Mouse (Mus musculus): ENCODE measurements around the gene F7. TPM values are rescaled to one million over a fixed set of nuclear protein-coding genes. Genes with fewer than 3 reads are reported as not detected.

Gene F7
- polyA plus RNA-seq, 1 experiment from 2014 or later = not detected

- no peak overlapping the region for H3K27ac ChIP-seq (ENCODE audit: low read length)
- no peak overlapping the region for H3K4me2 ChIP-seq (ENCODE audit: low read depth, low read length)
- no peak for ATAC-seq (replicated peaks; ENCODE audit: extremely low read depth, insufficient read depth, low FRiP score)
- peaks cover 6% of the 10 kb centered on the region; the same call in 1 of the 2 replicates for H3K4me1 ChIP-seq (ENCODE audit: control insufficient read depth, insufficient read depth, low read length)
- H3K4me3 ChIP-seq (ENCODE audit: low read length) = no peak overlapping the region
- no peaks in the 10 kb centered on the region for H3K27me3 ChIP-seq (ENCODE audit: control insufficient read depth, insufficient read depth, low read length)
- H3K9ac ChIP-seq (ENCODE audit: low read length) = no peak overlapping the region
- no peaks in the 10 kb centered on the region for H3K36me3 ChIP-seq (ENCODE audit: control insufficient read depth, insufficient read depth)
- WGBS = 81% methylated on average over 13 of the region's 13 CpGs
- peaks cover 5% of the 10 kb centered on the region; the same call in 1 of the 2 replicates for H3K9me3 ChIP-seq (replicated peaks; ENCODE audit: control insufficient read depth, low read length)
These were observed 40.6 kb upstream of the F7 start for GRCm38 (mm10) chr8:12985259-12985658.

DNA sequence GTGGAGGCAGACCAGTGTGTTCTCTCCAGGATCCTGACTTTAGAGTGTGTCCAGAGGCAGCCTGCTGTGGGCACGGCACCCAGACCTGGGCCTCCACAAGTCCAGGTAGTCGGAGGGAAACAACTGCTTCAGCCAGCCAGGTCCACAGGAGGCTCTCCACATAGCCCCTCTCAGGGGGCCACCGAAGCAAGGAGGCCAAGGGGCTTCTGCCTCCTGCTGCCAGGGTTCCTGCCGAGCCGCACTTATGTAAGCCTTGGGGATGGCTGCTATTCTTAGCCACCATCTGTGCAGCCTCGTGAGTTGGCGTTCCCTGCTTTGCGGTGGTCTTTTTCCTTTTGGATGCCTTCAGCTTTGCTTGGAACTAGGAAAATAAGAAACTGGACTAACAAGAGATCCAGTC is 38.3 kb upstream of the F7 start:
- Histone ChIP-seq H3K27me3 (ENCODE audit: control insufficient read depth, insufficient read depth, low read length) (no peaks in the 10 kb centered on the region), H3K4me1 (ENCODE audit: control insufficient read depth, insufficient read depth, low read length) (peaks cover 9% of the 10 kb centered on the region), H3K9me3 (replicated peaks; ENCODE audit: control insufficient read depth, low read length) (no peaks in the 10 kb centered on the region), H3K4me2 (ENCODE audit: low read depth, low read length) (peak overlapping the region; percentile 3; the same call in 1 of the 2 replicates), H3K27ac (ENCODE audit: low read length) (no peak overlapping the region), H3K36me3 (ENCODE audit: control insufficient read depth, insufficient read depth) (no peaks in the 10 kb centered on the region), H3K9ac (ENCODE audit: low read length) (no peak overlapping the region), H3K4me3 (ENCODE audit: low read length) (no peak overlapping the region)
- no peak for ATAC-seq (replicated peaks; ENCODE audit: extremely low read depth, insufficient read depth, low FRiP score)
- WGBS = 50% methylated on average over 8 of the region's 8 CpGs

DNA sequence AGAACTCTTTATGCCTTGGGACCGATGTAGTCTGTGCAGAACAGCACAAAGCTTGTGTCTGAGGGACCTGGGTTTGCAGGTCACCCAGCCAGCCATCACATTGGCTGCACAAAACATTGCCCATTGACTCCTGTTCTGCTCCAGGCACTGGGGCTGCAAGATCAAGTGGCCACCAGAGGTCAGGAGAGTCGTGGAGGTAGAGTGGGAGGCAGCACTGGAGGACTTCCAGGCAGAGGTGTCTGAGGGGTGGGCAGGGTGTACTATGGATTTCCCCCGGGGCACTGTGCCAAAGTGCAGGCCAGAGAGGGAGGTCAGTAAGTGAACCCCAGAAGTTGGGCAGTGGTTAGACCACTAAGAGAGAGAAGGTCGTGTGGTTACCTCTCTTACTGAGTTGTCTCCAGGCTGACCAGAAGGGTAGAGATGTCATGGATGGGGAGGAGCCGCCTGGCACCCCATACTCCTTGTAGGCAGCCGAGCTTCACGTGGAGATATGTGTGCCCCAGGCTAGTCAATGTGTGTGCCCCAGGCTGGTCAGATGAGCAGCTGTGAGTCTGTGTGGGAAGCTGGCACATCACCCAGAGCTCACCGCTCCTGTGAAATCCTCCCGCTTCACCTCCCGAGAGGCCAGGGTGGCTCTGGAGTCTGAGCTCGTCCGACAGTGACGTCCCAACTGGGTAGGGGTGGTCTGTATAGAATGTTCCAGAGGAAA is 37.0 kb upstream of the F7 start:
- Histone ChIP-seq H3K9ac (ENCODE audit: low read length) (no peak overlapping the region), H3K27me3 (ENCODE audit: control insufficient read depth, insufficient read depth, low read length) (no peaks in the 10 kb centered on the region), H3K27ac (ENCODE audit: low read length) (no peak overlapping the region), H3K4me1 (ENCODE audit: control insufficient read depth, insufficient read depth, low read length) (peaks cover 10% of the 10 kb centered on the region), H3K36me3 (ENCODE audit: control insufficient read depth, insufficient read depth) (no peaks in the 10 kb centered on the region), H3K4me3 (ENCODE audit: low read length) (no peak overlapping the region), H3K4me2 (ENCODE audit: low read depth, low read length) (no peak overlapping the region), H3K9me3 (replicated peaks; ENCODE audit: control insufficient read depth, low read length) (no peaks in the 10 kb centered on the region)
- ATAC-seq (replicated peaks; ENCODE audit: extremely low read depth, insufficient read depth, low FRiP score) = no peak
- WGBS = 72% methylated on average over 13 of the region's 13 CpGs

GRCm38 (mm10) chr8:12991411-12991810 is 34.4 kb upstream of the F7 start:
- ATAC-seq (replicated peaks; ENCODE audit: extremely low read depth, insufficient read depth, low FRiP score) = no peak
- Histone ChIP-seq H3K27ac (ENCODE audit: low read length) (no peak overlapping the region), H3K36me3 (ENCODE audit: control insufficient read depth, insufficient read depth) (no peaks in the 10 kb centered on the region), H3K9me3 (replicated peaks; ENCODE audit: control insufficient read depth, low read length) (no peaks in the 10 kb centered on the region), H3K9ac (ENCODE audit: low read length) (no peak overlapping the region), H3K4me3 (ENCODE audit: low read length) (no peak overlapping the region), H3K27me3 (ENCODE audit: control insufficient read depth, insufficient read depth, low read length) (no peaks in the 10 kb centered on the region), H3K4me1 (ENCODE audit: control insufficient read depth, insufficient read depth, low read length) (peaks cover 12% of the 10 kb centered on the region), H3K4me2 (ENCODE audit: low read depth, low read length) (no peak overlapping the region)
- 77% methylated on average over 10 of the region's 10 CpGs for WGBS

GRCm38 (mm10) chr8:12994468-12994867 is 31.4 kb upstream of the F7 start:
- Histone ChIP-seq H3K27me3 (ENCODE audit: control insufficient read depth, insufficient read depth, low read length) (no peaks in the 10 kb centered on the region), H3K36me3 (ENCODE audit: control insufficient read depth, insufficient read depth) (no peaks in the 10 kb centered on the region), H3K4me1 (ENCODE audit: control insufficient read depth, insufficient read depth, low read length) (peaks cover 19% of the 10 kb centered on the region), H3K4me3 (ENCODE audit: low read length) (no peak overlapping the region), H3K9me3 (replicated peaks; ENCODE audit: control insufficient read depth, low read length) (no peaks in the 10 kb centered on the region), H3K4me2 (ENCODE audit: low read depth, low read length) (no peak overlapping the region), H3K9ac (ENCODE audit: low read length) (no peak overlapping the region), H3K27ac (ENCODE audit: low read length) (no peak overlapping the region)
- WGBS = 78% methylated on average over 5 of the region's 5 CpGs
- ATAC-seq (replicated peaks; ENCODE audit: extremely low read depth, insufficient read depth, low FRiP score) = no peak

DNA sequence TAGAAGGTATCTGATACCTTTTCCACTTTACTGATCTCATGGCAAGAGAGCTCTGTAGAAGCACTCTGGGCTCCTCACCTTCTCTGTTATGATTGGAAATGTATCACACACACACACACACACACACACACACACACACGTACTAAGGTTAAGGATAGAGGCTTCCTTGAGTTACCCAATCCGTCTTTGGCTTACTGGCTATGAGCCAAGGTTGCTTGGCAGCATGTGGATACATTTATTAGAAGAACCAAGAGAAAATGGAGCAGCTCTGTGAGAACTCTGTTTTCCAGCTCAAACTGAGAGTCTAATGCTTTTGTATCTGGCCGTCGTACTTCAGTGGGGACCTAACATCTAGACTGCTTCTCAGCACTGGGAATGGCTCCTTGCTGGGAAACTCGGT is 30.4 kb upstream of the F7 start:
- no peak overlapping the region for H3K4me3 ChIP-seq (ENCODE audit: low read length)
- no peaks in the 10 kb centered on the region for H3K9me3 ChIP-seq (replicated peaks; ENCODE audit: control insufficient read depth, low read length)
- ATAC-seq (replicated peaks; ENCODE audit: extremely low read depth, insufficient read depth, low FRiP score) = no peak
- H3K4me1 ChIP-seq (ENCODE audit: control insufficient read depth, insufficient read depth, low read length) = peaks cover 19% of the 10 kb centered on the region
- H3K27ac ChIP-seq (ENCODE audit: low read length) = no peak overlapping the region
- no peak overlapping the region for H3K4me2 ChIP-seq (ENCODE audit: low read depth, low read length)
- no peaks in the 10 kb centered on the region for H3K27me3 ChIP-seq (ENCODE audit: control insufficient read depth, insufficient read depth, low read length)
- H3K9ac ChIP-seq (ENCODE audit: low read length) = no peak overlapping the region
- H3K36me3 ChIP-seq (ENCODE audit: control insufficient read depth, insufficient read depth) = no peaks in the 10 kb centered on the region
- 76% methylated on average over 5 of the region's 5 CpGs for WGBS

GRCm38 (mm10) chr8:12996831-12997275 is 29.0 kb upstream of the F7 start:
- Histone ChIP-seq H3K27me3 (ENCODE audit: control insufficient read depth, insufficient read depth, low read length) (no peaks in the 10 kb centered on the region), H3K9ac (ENCODE audit: low read length) (peak overlapping the region; percentile 21; the same call in 1 of the 2 replicates), H3K4me1 (ENCODE audit: control insufficient read depth, insufficient read depth, low read length) (peaks cover 19% of the 10 kb centered on the region), H3K4me2 (ENCODE audit: low read depth, low read length) (no peak overlapping the region), H3K27ac (ENCODE audit: low read length) (peak overlapping the region; percentile 37), H3K36me3 (ENCODE audit: control insufficient read depth, insufficient read depth) (no peaks in the 10 kb centered on the region), H3K9me3 (replicated peaks; ENCODE audit: control insufficient read depth, low read length) (no peaks in the 10 kb centered on the region), H3K4me3 (ENCODE audit: low read length) (no peak overlapping the region)
- 27% methylated on average over 8 of the region's 8 CpGs for WGBS
- peak; percentile 47 for ATAC-seq (replicated peaks; ENCODE audit: extremely low read depth, insufficient read depth, low FRiP score)

DNA sequence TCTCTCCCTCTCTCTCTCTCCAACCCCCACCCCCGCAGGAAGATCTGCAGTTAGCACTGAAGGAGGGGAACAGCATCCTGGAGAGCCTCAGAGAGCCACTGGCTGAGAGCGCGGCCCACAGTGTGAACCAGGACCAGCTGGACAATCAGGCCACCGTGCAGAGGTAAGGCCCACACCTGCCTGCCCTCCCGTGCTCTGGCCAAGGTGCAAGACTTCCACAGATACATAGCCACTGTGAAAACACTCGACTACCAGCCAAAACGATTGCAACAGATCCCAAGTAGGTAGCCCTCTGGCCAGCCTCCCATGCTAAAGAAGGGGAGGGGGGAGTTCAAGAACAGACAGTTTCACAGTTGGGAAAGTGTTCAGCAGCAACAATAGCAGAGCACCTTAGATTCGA is 27.5 kb upstream of the F7 start:
- ATAC-seq (replicated peaks; ENCODE audit: extremely low read depth, insufficient read depth, low FRiP score) = no peak
- no peak overlapping the region for H3K27ac ChIP-seq (ENCODE audit: low read length)
- no peaks in the 10 kb centered on the region for H3K27me3 ChIP-seq (ENCODE audit: control insufficient read depth, insufficient read depth, low read length)
- no peaks in the 10 kb centered on the region for H3K9me3 ChIP-seq (replicated peaks; ENCODE audit: control insufficient read depth, low read length)
- H3K36me3 ChIP-seq (ENCODE audit: control insufficient read depth, insufficient read depth) = no peaks in the 10 kb centered on the region
- H3K9ac ChIP-seq (ENCODE audit: low read length) = no peak overlapping the region
- no peak overlapping the region for H3K4me2 ChIP-seq (ENCODE audit: low read depth, low read length)
- H3K4me3 ChIP-seq (ENCODE audit: low read length) = no peak overlapping the region
- peaks cover 14% of the 10 kb centered on the region for H3K4me1 ChIP-seq (ENCODE audit: control insufficient read depth, insufficient read depth, low read length)
- WGBS = 67% methylated on average over 7 of the region's 8 CpGs

GRCm38 (mm10) chr8:12999793-13000192 is 26.0 kb upstream of the F7 start:
- WGBS = 49% methylated on average over 9 of the region's 9 CpGs
- no peak overlapping the region for H3K4me3 ChIP-seq (ENCODE audit: low read length)

More at GRCm38 (mm10) chr8:12999793-13000192, 26.0 kb upstream of the F7 start:
- Histone ChIP-seq H3K4me1 (ENCODE audit: control insufficient read depth, insufficient read depth, low read length) (peaks cover 14% of the 10 kb centered on the region), H3K27me3 (ENCODE audit: control insufficient read depth, insufficient read depth, low read length) (no peaks in the 10 kb centered on the region), H3K9me3 (replicated peaks; ENCODE audit: control insufficient read depth, low read length) (no peaks in the 10 kb centered on the region), H3K9ac (ENCODE audit: low read length) (no peak overlapping the region), H3K36me3 (ENCODE audit: control insufficient read depth, insufficient read depth) (no peaks in the 10 kb centered on the region), H3K27ac (ENCODE audit: low read length) (no peak overlapping the region), H3K4me2 (ENCODE audit: low read depth, low read length) (no peak overlapping the region)
- no peak for ATAC-seq (replicated peaks; ENCODE audit: extremely low read depth, insufficient read depth, low FRiP score)

Measured in heart, embryonic 16.5 days (tissue).